Mouse (Mus musculus) brain, embryonic 14.5 days (tissue): ENCODE results near the gene Pdzd2. TPM values are rescaled to one million over a fixed set of nuclear protein-coding genes. Genes with fewer than 3 reads are reported as not detected.

ENCODE experiments used
- DNase-seq: peaks from one replicate; pipeline ENCODE4 v3.0.0-alpha.2; 2011; ENCODE audit warnings: low read depth
- CTCF ChIP-seq: fragments of 200-500 bp; IDR thresholded peaks from 2 replicates; pipeline ENCODE4 v1.5.1; 2012; ENCODE audit warnings: inconsistent platforms, mild to moderate bottlenecking, moderate library complexity, borderline replicate concordance; ENCODE audit not compliant: insufficient read depth, insufficient read length; ENCODE audit errors: extremely low read depth
- POLR2A ChIP-seq: fragments of 200-500 bp; IDR thresholded peaks from 2 replicates; pipeline ENCODE4 v1.6.1; 2012; ENCODE audit warnings: mild to moderate bottlenecking, inconsistent platforms, borderline replicate concordance; ENCODE audit not compliant: poor library complexity, insufficient read depth, insufficient read length, severe bottlenecking; ENCODE audit errors: extremely low read depth
- polyA plus RNA-seq: library from polyadenylated mRNA; depleted of rRNA; stranded (reverse); fragments of >200 nt; gene quantifications from 2 replicates; pipeline ENCODE4 v1.2.3, GENCODE M21; 2012

Pdzd2 gene
- polyA plus RNA-seq, 1 experiment, result 7.7 TPM

DNA sequence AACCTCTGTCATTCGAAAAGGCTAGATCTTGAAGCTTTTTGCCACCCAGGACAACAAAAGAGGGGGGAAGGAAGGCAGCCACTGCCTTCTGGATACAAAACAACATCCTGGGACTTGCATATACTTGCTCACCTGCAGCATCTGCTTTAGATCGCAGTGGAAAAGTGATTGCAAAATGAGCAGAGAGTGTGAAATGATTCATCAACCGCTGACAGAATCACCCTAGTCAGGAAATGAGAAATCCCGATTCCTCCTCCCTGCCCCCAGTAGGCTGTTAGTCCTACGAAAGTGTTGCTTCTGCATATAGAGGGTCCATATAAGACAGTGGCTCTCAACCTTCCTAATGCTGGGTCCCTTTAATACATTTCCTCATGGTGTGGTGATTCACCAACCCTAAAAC is 258.5 kb downstream of the Pdzd2 start:
- DNase-seq, result no peak
- TF ChIP-seq POLR2A (no peak), CTCF (no peak)

DNA sequence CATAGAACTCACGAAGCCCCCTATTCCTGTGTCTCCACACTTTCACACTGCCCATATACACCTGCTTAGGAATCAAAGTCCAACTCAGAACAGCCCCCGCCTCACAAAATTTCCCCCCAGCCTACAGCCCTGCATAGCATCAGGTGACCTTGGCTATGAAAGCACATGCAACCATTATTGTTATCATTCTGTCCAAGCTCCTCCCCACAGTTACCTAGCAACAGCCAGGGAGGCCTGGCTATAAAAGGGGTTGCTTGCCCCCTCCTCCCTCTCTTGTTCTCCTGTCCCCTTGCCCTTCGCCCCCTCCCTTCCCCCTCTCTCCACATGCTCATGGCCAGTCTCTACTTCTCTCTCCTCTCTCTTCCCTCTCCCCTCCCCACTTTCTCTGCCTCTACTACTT is 259.4 kb downstream of the Pdzd2 start:
- peak; percentile 58 for DNase-seq
- no peak for TF ChIP-seq CTCF
- TF ChIP-seq POLR2A, result no peak

DNA sequence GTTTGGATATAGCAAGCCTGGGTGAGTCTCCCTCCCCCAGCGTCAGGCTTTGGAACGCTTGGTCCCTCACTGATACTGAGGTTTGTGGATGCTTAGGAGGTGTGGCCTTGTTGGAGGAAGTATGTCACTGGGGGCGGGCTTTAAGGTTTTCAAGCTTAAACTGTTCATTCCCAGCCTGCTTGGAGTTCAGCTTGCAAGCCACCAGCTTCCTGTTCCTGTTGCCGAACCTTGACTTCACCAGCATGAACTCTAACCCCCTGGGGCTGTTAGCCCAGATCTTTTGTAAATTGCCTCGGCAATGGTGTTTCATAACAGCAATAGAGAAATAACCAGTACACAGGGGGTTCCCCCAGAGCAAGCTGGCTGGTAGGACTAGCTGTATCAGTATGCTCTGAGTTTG is 260.4 kb downstream of the Pdzd2 start:
- peak; percentile 39 for DNase-seq
- TF ChIP-seq CTCF, result no peak
- TF ChIP-seq POLR2A, result no peak

DNA sequence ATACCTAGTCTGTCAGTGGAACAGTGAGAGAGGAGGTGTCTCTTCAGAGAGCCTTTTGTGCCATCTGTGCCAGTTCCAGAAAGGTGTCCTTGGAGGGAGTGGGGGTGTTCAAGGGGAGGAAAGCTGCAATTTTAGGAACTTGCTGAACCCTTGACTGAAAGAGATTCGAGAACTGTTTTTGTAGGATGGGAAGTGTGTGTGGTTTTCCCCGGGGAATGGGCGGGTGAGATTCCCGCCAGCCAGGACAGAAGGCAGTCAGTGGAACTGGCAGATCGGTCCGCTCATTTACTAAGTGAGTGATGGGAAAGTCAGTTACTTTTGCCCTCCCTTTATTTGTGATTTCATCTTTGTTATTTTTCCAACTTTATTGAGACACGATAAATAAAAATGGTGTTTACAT is 266.1 kb downstream of the Pdzd2 start:
- DNase-seq, result no peak
- TF ChIP-seq CTCF, result no peak
- TF ChIP-seq POLR2A, result no peak

- DNase-seq, result no peak
- TF ChIP-seq CTCF (no peak), POLR2A (no peak)
Observed at GRCm38 (mm10) chr15:12472646-12473045, 267.1 kb downstream of the Pdzd2 start.

GRCm38 (mm10) chr15:12470900-12471838 is 268.6 kb downstream of the Pdzd2 start:
- TF ChIP-seq CTCF, result no peak
- TF ChIP-seq POLR2A, result no peak
- no peak for DNase-seq

GRCm38 (mm10) chr15:12468625-12469024 is 271.1 kb downstream of the Pdzd2 start:
- TF ChIP-seq POLR2A, result no peak
- TF ChIP-seq CTCF, result no peak
- peak; percentile 23 for DNase-seq

- no peak for TF ChIP-seq POLR2A
- no peak for TF ChIP-seq CTCF
- no peak for DNase-seq
Observed at GRCm38 (mm10) chr15:12465748-12466147, 274.0 kb downstream of the Pdzd2 start.

DNA sequence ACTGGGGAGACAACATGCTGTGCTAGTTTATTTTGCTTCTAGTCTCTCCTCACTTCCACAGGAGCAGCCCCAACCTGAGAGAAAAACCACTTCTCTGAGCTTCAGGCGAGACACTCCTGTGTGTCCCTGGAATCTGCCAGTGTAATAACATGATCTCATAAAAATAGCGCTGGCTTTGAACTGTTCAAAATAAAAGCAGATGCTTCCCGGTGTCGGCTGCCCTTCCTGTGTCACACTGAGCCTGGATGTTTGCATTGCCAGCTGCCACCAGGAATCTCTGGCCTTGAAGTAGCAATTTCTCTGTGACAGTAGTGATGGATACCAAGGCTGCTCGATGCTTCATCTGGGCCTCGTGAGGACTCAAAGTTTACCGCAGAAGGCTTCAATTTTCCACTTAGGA is 282.9 kb downstream of the Pdzd2 start:
- peak; percentile 41 for DNase-seq

DNA sequence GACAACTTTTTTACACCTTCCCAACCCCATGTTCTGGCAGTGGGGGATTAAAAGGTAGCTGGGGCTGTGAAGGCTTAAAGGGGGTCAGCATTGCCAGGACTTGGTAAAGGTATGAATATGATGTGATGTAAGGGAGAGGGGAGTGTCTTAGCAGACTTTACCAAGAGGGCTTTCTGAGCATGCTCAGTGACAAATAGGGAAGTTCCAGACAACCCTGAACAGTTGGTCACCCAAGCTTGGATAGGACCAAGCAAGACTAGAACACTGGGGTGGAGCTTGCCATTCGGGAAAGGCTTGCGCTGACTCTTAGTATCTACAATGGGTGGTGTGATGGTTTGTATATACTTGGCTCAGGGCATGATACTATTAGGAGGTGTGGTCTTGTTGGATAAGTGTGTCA is 286.4 kb downstream of the Pdzd2 start:
- no peak for TF ChIP-seq CTCF
- no peak for TF ChIP-seq POLR2A
- no peak for DNase-seq

More for the DNA sequence above, 282.9 kb downstream of the Pdzd2 start:
- TF ChIP-seq POLR2A (no peak), CTCF (no peak)

DNA sequence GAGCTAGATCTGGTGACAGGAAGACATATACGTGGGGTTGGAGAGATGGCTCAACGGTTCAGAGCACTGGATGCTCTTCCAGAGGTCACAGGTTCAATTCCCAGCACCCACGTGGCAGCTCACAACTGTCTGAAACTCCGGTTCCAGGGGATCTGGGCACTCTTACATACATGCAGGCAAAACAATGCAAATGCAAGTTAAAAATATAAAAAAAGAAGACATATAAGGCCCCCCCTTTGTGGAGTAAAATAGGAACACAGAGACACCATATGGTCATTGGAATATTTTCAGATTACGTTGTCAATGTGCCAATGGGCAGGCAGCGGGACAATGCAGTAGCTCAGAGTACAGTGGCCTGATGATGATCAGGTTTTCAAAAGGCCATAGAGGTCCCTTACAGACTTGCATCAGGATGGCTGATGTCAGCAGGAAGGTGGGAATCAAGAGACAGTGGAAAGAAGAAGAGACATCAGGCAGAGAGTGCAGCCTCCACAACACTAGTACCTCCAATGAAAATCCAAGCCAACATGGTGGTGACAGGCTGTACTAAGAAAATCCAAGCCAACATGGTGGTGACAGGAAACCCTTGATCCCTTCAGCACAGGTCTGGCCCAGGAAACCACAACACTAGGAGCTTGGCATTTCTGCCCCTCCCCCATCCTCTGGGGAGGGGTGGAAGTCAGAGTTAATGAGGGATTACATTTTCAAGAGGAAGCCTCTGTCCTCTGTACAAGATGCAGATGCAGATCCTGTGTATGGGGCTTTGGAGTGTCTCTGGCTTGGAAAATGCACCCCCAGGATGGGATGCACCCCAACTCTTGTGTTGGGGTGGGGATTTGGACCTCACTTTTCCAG is 287.4 kb downstream of the Pdzd2 start:
- DNase-seq, result no peak
- TF ChIP-seq CTCF (no peak), POLR2A (no peak)

DNA sequence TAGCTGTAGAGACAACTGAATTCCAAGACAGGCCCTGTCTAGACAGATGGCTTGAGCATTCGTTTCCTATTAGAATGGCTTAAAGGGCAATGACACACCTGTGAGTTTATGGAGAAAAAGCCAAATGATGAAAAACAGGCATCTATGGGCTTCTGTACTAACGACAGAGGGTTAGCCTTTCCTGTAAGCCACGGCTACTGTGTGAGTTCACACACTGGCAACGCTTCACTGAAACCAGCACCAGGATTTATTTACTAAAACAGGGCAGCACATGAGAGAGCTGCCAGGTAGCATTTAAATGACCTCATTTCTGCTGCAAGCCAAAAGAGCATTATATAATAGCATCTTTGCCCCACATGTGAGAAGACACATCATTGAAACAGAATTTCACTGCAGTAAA is 288.3 kb downstream of the Pdzd2 start:
- no peak for DNase-seq
- TF ChIP-seq POLR2A, result no peak
- TF ChIP-seq CTCF, result no peak

GRCm38 (mm10) chr15:12450790-12451189 is 288.9 kb downstream of the Pdzd2 start:
- TF ChIP-seq POLR2A (no peak), CTCF (no peak)
- no peak for DNase-seq
